Comparison of ENCODE assay signal across 1 mouse cellular context in the genomic region with DNA sequence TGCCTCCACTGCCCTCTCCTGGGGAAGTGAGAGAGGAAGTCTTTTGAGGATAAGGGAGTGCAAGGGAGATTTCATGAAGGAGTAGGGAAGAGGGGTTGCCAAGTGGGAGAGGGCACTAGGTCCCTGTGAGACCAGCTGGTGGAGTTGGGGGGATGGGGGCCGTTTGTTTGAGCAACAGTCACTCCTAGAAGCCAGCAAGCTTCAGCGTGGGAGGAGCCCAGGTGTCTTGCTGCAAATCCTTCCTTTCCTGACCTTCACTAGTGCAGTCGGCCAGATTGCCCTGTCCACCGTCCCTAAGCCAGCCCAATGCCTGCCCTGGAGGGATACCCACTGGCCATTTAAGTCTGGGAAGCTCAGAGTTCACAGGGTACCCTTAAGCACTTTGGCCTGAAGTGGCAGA.
TF ChIP-seq lines count a peak whose summit lies in the region.

No protein-coding gene starts in this region.

TF ChIP-seq in myocyte, 11 proteins besides CTCF, POLR2A, EP300 and RAD21 (continued from another document):
- TF ChIP-seq TCF3 (IDR thresholded peaks at IDR 0.05; ENCODE audit: insufficient read length, low read depth) (no peak), REST (IDR thresholded peaks at IDR 0.05; ENCODE audit: insufficient read depth, insufficient read length) (no peak), CEBPB (IDR thresholded peaks at IDR 0.05; ENCODE audit: insufficient read depth, poor library complexity, severe bottlenecking) (no peak), MYOD1 (IDR thresholded peaks at IDR 0.05; ENCODE audit: control insufficient read depth in 1 of 3, insufficient read length in 2 of 3, low read depth in 2 of 3) (no peak), POLR2AphosphoS2 (IDR thresholded peaks at IDR 0.05; ENCODE audit: insufficient read length, low read depth) (no peak), SRF (IDR thresholded peaks at IDR 0.05; ENCODE audit: control insufficient read depth, insufficient read length, low read depth) (no peak)
TF ChIP-seq in myocyte: peak in this region for 0.
